Mouse (Mus musculus): ENCODE results near the gene A630076J17Rik.
A peak's percentile ranks its signal among the peaks of the same experiment; 100 is the strongest.

Gene A630076J17Rik

GRCm38 (mm10) chr3:107230527-107230926 is at the start of gene A630076J17Rik:
Gene A630076J17Rik (plus strand): TSS chr3:107230614.
- no peak for DNase-seq (ENCODE audit: low spot score in 2 of 2)

- no peak for DNase-seq (ENCODE audit: low spot score in 2 of 2)
These were observed 49.6 kb upstream of the A630076J17Rik start for GRCm38 (mm10) chr3:107180860-107181259.

- DNase-seq (ENCODE audit: low spot score in 2 of 2) = no peak
These were observed 47.7 kb upstream of the A630076J17Rik start, which contains the start of gene Kcna10 for GRCm38 (mm10) chr3:107182756-107183155. Gene Kcna10 (plus strand): TSS chr3:107183056.

- DNase-seq (ENCODE audit: low spot score in 2 of 2) = no peak
These were observed 47.2 kb upstream of the A630076J17Rik start for GRCm38 (mm10) chr3:107183178-107183577.

GRCm38 (mm10) chr3:107185597-107185996 is 44.8 kb upstream of the A630076J17Rik start:
- DNase-seq (ENCODE audit: low spot score in 2 of 2) = no peak

GRCm38 (mm10) chr3:107187022-107187421 is 43.4 kb upstream of the A630076J17Rik start:
- DNase-seq (ENCODE audit: low spot score in 2 of 2) = no peak

- peak; percentile 45 to 59 for DNase-seq (ENCODE audit: low spot score in 2 of 2)
These were observed 42.1 kb upstream of the A630076J17Rik start for GRCm38 (mm10) chr3:107188226-107188899.

- no peak for DNase-seq (ENCODE audit: low spot score in 2 of 2)
These were observed 28.9 kb upstream of the A630076J17Rik start for GRCm38 (mm10) chr3:107201310-107202180.

GRCm38 (mm10) chr3:107204413-107204812 is 26.0 kb upstream of the A630076J17Rik start:
- no peak for DNase-seq (ENCODE audit: low spot score in 2 of 2)

GRCm38 (mm10) chr3:107205170-107205569 is 25.2 kb upstream of the A630076J17Rik start:
- no peak for DNase-seq (ENCODE audit: low spot score in 2 of 2)

- DNase-seq (ENCODE audit: low spot score in 2 of 2) = peak; percentile 59 to 71
These were observed 24.4 kb upstream of the A630076J17Rik start for GRCm38 (mm10) chr3:107205994-107206393.

- DNase-seq (ENCODE audit: low spot score in 2 of 2) = no peak
These were observed 23.8 kb upstream of the A630076J17Rik start for GRCm38 (mm10) chr3:107206490-107207150.

GRCm38 (mm10) chr3:107207625-107208253 is 22.7 kb upstream of the A630076J17Rik start:
- no peak for DNase-seq (ENCODE audit: low spot score in 2 of 2)

- DNase-seq (ENCODE audit: low spot score in 2 of 2) = no peak
These were observed 15.8 kb upstream of the A630076J17Rik start for GRCm38 (mm10) chr3:107214606-107215005.

GRCm38 (mm10) chr3:107216400-107217100 is 13.9 kb upstream of the A630076J17Rik start:
- DNase-seq (ENCODE audit: low spot score in 2 of 2) = no peak

GRCm38 (mm10) chr3:107217101-107217480 is 13.3 kb upstream of the A630076J17Rik start:
- no peak for DNase-seq (ENCODE audit: low spot score in 2 of 2)

- no peak for DNase-seq (ENCODE audit: low spot score in 2 of 2)
These were observed 11.8 kb upstream of the A630076J17Rik start for GRCm38 (mm10) chr3:107218572-107218971.

GRCm38 (mm10) chr3:107221608-107222007 is 8.8 kb upstream of the A630076J17Rik start, which contains the start of gene Cym:
Gene Cym (minus strand): TSS chr3:107221732.
- DNase-seq (ENCODE audit: low spot score in 2 of 2) = no peak

GRCm38 (mm10) chr3:107223230-107223629 is 7.2 kb upstream of the A630076J17Rik start:
- no peak for DNase-seq (ENCODE audit: low spot score in 2 of 2)

GRCm38 (mm10) chr3:107225820-107226219 is 4.6 kb upstream of the A630076J17Rik start:
- DNase-seq (ENCODE audit: low spot score in 2 of 2) = no peak

GRCm38 (mm10) chr3:107229221-107229620 is 1.2 kb upstream of the A630076J17Rik start:
- DNase-seq (ENCODE audit: low spot score in 2 of 2) = no peak

Measured in frontal cortex, postnatal 25 days (tissue).